Mouse (Mus musculus) neural tube, embryonic 11.5 days (tissue): ENCODE results near the gene Lgals3bp. TPM values are rescaled to one million over a fixed set of nuclear protein-coding genes. Genes with fewer than 3 reads are reported as not detected.
A peak's percentile ranks its signal among the peaks of the same experiment; 100 is the strongest.

ENCODE experiments used
- ATAC-seq: fragments of 200-750 bp; cut with Nextera tagmentation; 2 replicates; pipeline ENCODE4 v1.8.0; 2017; ENCODE audit warnings: moderate number of reproducible peaks, mild to moderate bottlenecking, moderate TSS enrichment, moderate library complexity; ENCODE audit not compliant: insufficient read depth, low FRiP score, low TSS enrichment
- DNase-seq: peaks from one replicate; pipeline ENCODE4 v3.0.0-alpha.2; 2015; ENCODE audit warnings: low spot score
- H3K27ac ChIP-seq: fragments of 300-500 bp; sonication (generic); 2 replicates; pipeline ENCODE4 v1.5.1; 2014; ENCODE audit warnings: low read depth, mild to moderate bottlenecking, low read length
- H3K27me3 ChIP-seq: fragments of 300-500 bp; sonication (generic); 2 replicates; pipeline ENCODE4 v1.6.1; 2014; ENCODE audit warnings: mild to moderate bottlenecking, low read length, mixed read lengths; ENCODE audit not compliant: control insufficient read depth, insufficient read depth
- H3K36me3 ChIP-seq: fragments of 300-500 bp; sonication (generic); 2 replicates; pipeline ENCODE4 v1.6.1; 2014; ENCODE audit warnings: mild to moderate bottlenecking, low read length, moderate library complexity, mixed read lengths; ENCODE audit not compliant: control insufficient read depth, insufficient read depth
- H3K4me1 ChIP-seq: fragments of 300-500 bp; sonication (generic); 2 replicates; pipeline ENCODE4 v1.6.1; 2014; ENCODE audit warnings: low read length, mixed read lengths; ENCODE audit not compliant: control insufficient read depth, insufficient read depth
- H3K4me2 ChIP-seq: fragments of 300-500 bp; sonication (generic); 2 replicates; pipeline ENCODE4 v1.6.1; 2014; ENCODE audit warnings: low read depth, mild to moderate bottlenecking, moderate library complexity
- H3K4me3 ChIP-seq: fragments of 300-500 bp; sonication (generic); 2 replicates; pipeline ENCODE4 v1.5.1; 2014; ENCODE audit warnings: low read depth, low read length
- H3K9ac ChIP-seq: fragments of 300-500 bp; sonication (generic); 2 replicates; pipeline ENCODE4 v1.6.1; 2014; ENCODE audit warnings: mild to moderate bottlenecking, low read length
- H3K9me3 ChIP-seq: fragments of 300-500 bp; sonication (generic); 2 replicates; pipeline ENCODE4 v1.6.1; 2016; ENCODE audit warnings: low read length; ENCODE audit not compliant: control insufficient read depth
- WGBS: fragments of 180-500 bp; shearing (Covaris S2); extraction: QIAGEN DNeasy Blood & Tissue Kit; methylation state at CpG from one replicate; pipeline ENCODE4 v1.1.7; 2014; 5-methylcytosine and 5-hydroxymethylcytosine counted together
- polyA plus RNA-seq: library from polyadenylated mRNA; unstranded; fragments of >200 nt; fragmentation: Nextera tagmentation; extraction: Ambion mirVana; gene quantifications from 2 replicates; pipeline ENCODE4 v1.2.1, GENCODE M21; 2014

Gene Lgals3bp
- polyA plus RNA-seq, 1 experiment from 2014 or later, result 1.9 TPM

DNA sequence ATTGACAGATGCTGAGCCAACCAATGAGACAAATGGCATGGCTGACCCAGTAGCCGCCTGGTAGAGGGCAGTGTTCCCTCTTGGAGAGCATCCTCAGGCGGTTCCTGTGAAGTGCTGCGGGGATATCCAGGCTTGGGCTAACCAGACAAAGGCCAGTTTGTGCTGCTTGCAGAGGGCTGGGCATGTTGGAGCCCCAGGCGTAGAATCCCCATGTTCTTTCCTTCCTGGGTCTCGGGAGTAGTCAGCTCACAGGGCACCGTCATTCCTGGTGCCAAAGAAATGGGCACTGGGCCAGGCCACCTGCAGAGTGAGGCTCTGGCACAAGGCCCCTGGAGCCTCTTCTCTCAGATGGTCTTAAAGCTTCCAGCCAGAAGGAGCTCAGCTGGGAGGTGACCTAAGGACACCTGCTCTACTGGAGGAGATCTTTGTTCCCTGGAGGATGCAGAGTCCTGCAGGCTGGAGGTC lies 34.6 kb upstream of the Lgals3bp start:
- WGBS, result 36% methylated on average over 6 of the region's 6 CpGs
- no peak overlapping the region for H3K4me3 ChIP-seq
- no peak overlapping the region for H3K4me2 ChIP-seq
- no peak overlapping the region for H3K9ac ChIP-seq
- no peak overlapping the region for H3K27ac ChIP-seq
- ATAC-seq (no peak), DNase-seq (no peak)
- no peaks in the 10 kb centered on the region for H3K27me3 ChIP-seq
- peaks cover 14% of the 10 kb centered on the region for H3K4me1 ChIP-seq
- no peaks in the 10 kb centered on the region for H3K36me3 ChIP-seq
- no peaks in the 10 kb centered on the region for H3K9me3 ChIP-seq

DNA sequence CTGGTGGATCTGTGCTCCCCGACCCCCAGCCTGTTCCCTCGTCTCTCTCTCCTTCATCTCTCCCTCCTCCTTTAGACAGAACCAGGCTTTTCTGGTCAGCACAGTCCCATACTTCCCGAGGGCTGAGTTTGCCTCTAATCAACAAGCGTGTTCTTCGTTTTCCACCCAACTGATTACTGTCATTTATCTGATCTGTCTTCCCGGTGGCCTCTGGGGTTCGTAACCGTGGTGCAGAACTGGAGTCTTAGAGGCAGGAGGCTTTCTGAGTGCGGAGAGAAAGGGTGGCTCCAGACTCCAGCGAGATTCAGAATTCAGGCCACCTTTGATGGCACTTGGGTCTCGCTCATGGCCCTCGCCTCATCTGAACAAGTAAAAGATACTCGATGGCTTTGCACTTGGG lies 32.2 kb upstream of the Lgals3bp start:
- H3K4me3 ChIP-seq, result no peak overlapping the region
- WGBS, result 59% methylated on average over 13 of the region's 13 CpGs
- no peak overlapping the region for H3K9ac ChIP-seq
- H3K4me1 ChIP-seq, result peaks cover 9% of the 10 kb centered on the region
- no peaks in the 10 kb centered on the region for H3K9me3 ChIP-seq
- H3K27me3 ChIP-seq, result no peaks in the 10 kb centered on the region
- no peaks in the 10 kb centered on the region for H3K36me3 ChIP-seq
- ATAC-seq, result no peak
- no peak for DNase-seq
- H3K4me2 ChIP-seq, result no peak overlapping the region; the same call in 1 of the 2 replicates
- no peak overlapping the region for H3K27ac ChIP-seq

DNA sequence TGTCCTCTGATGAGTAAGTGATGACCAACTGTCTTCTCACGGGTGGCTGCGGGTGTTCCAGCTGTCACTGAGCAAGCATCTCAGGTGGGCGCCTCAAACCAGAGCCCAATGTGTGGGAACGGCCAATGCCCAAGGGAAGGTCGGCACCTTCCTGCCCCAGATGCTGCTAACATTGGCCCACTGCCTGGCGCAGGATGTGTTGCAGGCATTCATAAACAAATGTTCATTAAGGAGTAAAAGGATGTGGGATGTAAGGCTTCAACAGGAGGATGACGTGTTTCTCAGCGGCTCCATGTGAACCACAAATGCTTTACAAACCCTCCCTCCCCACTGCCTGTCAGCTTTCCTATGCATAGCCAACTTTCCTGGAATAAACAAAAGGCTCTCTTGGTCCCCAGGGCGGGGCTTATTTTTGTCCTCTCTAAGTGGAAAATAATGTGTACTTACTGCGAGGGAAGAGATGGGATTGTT lies 31.5 kb upstream of the Lgals3bp start:
- H3K4me1 ChIP-seq, result peaks cover 11% of the 10 kb centered on the region
- WGBS, result 83% methylated on average over 10 of the region's 10 CpGs
- no peak for DNase-seq
- H3K4me2 ChIP-seq, result no peak overlapping the region
- no peak overlapping the region for H3K27ac ChIP-seq
- H3K9ac ChIP-seq, result no peak overlapping the region
- no peaks in the 10 kb centered on the region for H3K36me3 ChIP-seq
- no peak overlapping the region for H3K4me3 ChIP-seq
- no peaks in the 10 kb centered on the region for H3K27me3 ChIP-seq
- no peaks in the 10 kb centered on the region for H3K9me3 ChIP-seq
- no peak for ATAC-seq

DNA sequence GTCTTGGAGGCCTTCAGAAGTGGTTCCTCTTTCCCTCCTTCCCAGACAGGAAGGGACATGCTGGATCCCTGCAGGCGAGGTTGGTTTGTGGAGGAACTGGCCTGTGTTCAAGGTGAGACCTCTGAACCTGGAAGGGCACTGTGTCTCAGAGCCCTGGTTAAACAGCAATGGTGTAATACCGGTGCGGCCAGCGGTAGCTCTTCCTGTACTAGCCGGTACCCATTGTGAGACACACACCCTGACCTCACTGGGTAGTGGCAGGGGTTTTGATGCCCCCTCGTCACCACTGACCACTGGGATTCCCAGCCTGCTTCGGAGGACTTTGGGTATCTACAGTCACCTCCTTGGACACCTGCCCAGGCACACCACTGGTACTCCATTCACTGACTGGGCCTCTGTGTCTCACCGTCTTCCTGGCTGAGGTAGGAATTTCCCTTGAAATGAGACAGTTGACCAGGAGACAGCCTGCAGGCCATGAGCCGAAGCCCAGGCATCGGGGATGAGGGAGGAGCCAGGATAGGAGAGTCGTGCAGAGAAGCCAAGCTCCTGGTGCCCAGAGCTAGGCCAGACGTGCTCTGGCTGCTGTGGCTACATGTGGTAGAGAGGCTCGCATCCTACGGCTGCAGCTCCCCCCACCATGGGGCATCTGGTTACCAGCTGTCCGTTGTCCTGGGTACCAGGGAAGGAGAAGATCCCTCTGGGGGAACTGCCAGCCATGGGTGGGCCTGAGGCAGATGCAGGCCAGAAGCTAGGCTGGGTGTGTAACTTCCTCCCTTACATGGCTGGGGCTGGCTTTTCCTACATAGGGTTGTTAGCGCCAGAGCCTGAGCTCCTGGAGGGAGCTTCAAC lies 29.4 kb upstream of the Lgals3bp start:
- Histone ChIP-seq H3K27me3 (no peaks in the 10 kb centered on the region), H3K9ac (peak overlapping the region; percentile 14; the same call in 1 of the 2 replicates), H3K27ac (no peak overlapping the region), H3K36me3 (no peaks in the 10 kb centered on the region), H3K4me2 (no peak overlapping the region), H3K4me1 (peaks cover 16% of the 10 kb centered on the region), H3K9me3 (no peaks in the 10 kb centered on the region), H3K4me3 (no peak overlapping the region)
- DNase-seq (no peak), ATAC-seq (no peak)
- WGBS, result 73% methylated on average over 16 of the region's 16 CpGs

DNA sequence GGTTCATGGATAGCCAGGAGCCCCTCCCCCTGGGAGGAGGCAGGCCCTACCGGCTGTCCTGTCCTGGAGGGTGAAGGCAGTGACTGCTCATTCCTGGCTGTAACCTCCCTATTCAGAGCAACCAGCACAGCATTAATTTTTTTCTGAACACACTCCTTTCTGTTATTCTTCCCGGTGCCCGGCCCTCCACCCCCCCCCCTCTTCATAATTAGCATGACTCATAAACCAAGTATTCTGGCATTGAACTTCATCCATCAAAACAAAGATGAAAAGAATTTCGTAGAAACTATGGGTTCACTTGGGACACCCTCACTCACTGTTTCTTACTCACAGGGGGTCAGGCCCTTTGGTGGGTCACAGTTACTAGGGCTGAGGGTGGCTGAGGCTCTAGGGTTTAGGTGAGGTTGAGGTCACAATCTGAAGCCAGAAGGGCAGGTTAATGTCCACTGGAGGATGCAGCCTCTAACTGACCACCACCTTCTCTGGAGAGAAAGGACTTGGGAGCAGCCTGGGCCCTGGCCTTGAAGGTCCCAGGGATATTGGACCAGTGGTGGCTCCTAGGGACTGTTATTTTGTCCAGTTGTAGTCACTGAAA lies 28.5 kb upstream of the Lgals3bp start:
- Histone ChIP-seq H3K36me3 (no peaks in the 10 kb centered on the region), H3K4me3 (no peak overlapping the region), H3K9me3 (no peaks in the 10 kb centered on the region), H3K27me3 (no peaks in the 10 kb centered on the region), H3K4me2 (no peak overlapping the region), H3K4me1 (peaks cover 16% of the 10 kb centered on the region), H3K9ac (no peak overlapping the region), H3K27ac (no peak overlapping the region)
- WGBS, result 65% methylated on average over 4 of the region's 4 CpGs
- ATAC-seq (no peak), DNase-seq (no peak)

DNA sequence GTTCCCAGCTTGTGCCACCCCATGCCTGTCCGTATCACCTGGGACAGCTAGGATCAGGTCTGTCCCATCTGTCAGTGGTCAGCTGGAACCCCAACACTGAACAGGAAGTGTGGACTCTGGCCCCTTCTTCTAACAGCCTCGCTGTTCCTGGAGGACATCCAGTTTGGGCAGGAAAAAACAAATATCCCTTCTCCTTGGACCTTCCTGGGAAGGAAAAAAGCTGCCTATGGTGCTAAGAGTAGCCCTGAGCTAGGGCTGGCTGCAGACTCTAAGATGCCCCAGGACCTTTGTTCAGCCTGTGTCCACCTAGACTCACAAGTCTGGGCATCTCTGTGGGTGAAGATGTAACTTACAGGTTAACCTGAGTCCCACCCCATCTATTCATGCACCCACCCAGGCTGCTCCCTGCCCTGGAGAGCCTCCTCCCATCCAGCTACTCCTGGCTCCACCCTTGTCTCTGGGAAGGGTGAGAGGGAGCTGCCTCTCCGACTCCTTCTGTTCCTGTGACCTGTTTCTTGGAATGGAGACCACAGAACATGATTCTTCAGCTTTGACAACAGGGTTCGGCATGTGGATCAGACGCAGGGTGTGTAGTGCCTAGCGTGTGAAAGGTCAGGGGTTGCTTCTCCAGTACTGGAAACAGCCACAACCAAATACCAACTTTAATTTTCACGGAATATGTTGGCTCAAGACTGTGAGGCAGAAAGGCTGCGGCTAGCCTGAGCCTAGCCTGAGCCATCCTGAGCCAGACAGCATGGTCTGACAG lies 27.2 kb upstream of the Lgals3bp start:
- WGBS, result 62% methylated on average over 8 of the region's 8 CpGs
- no peak overlapping the region for H3K27ac ChIP-seq
- H3K4me2 ChIP-seq, result peak overlapping the region; percentile 29; the same call in 1 of the 2 replicates
- H3K9me3 ChIP-seq, result no peaks in the 10 kb centered on the region
- H3K36me3 ChIP-seq, result no peaks in the 10 kb centered on the region
- H3K27me3 ChIP-seq, result no peaks in the 10 kb centered on the region
- ATAC-seq (no peak), DNase-seq (no peak)
- H3K4me3 ChIP-seq, result no peak overlapping the region
- H3K9ac ChIP-seq, result peak overlapping the region; percentile 18
- peaks cover 16% of the 10 kb centered on the region for H3K4me1 ChIP-seq

DNA sequence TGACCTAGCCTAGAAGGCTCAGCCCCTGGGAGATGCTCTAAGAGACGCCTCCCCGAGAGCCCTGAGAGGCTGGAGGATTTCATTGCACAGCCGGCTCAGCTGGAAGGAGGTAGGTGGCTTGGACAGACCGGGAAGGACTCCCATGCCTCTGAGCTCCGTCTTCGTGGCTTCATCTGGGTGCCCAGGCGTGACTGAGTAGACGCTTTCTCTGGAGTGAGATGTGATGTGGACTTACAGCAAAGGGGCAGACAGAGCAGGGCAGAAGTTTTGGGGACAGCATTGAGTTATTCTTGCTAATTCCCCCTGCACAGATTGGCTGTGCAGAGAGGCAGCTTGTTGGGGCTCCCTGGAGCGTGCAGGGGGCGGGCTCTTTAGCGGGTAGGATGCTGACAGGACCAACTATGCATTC lies 26.6 kb upstream of the Lgals3bp start:
- no peak for ATAC-seq
- no peaks in the 10 kb centered on the region for H3K9me3 ChIP-seq
- H3K27ac ChIP-seq, result no peak overlapping the region
- WGBS, result 7% methylated on average over 11 of the region's 11 CpGs
- H3K27me3 ChIP-seq, result no peaks in the 10 kb centered on the region
- H3K4me2 ChIP-seq, result peak overlapping the region; percentile 29
- no peak overlapping the region for H3K4me3 ChIP-seq
- peaks cover 20% of the 10 kb centered on the region for H3K4me1 ChIP-seq
- no peak for DNase-seq
- no peaks in the 10 kb centered on the region for H3K36me3 ChIP-seq
- H3K9ac ChIP-seq, result no peak overlapping the region; the same call in 1 of the 2 replicates

DNA sequence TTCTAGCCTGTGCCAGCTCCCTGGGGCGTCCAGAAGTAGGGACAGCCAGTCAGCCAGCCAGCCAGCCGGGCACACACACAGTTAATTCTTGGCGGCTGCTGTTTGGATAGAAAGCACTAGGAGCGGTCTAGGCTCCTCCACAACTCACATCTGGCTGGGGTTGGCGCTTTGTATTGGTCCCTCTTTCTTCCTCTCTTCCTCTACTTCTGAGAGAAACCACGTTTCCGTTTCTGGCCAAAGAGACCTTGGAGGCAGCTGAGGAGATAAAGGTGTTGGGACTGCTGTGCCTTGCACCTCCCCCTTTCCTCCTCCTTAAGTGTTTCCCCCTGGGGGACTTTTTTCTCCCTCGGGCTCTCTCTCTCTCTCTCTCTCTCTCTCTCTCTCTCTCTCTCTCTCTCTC lies 26.1 kb upstream of the Lgals3bp start, which contains the start of gene C1qtnf1:
C1qtnf1 (plus strand) TSS at position 218 of the 400 bp plus-strand sequence.
- Histone ChIP-seq H3K27me3 (no peaks in the 10 kb centered on the region), H3K27ac (no peak within 1 kb of the TSS), H3K4me2 (peak within 1 kb of the TSS; percentile 29), H3K4me1 (peaks cover 22% of the 10 kb centered on the region), H3K4me3 (no peak within 1 kb of the TSS), H3K9me3 (no peaks in the 10 kb centered on the region), H3K36me3 (no peaks in the 10 kb centered on the region), H3K9ac (peak within 1 kb of the TSS; percentile 18)
- no peak for DNase-seq
- no peak for ATAC-seq
- whole genome bisulfite sequencing, result 4% methylated on average over 8 of the region's 8 CpGs
